Mouse (Mus musculus) bone marrow, adult 2 months (tissue): ENCODE results near the gene Acr.

Source experiments
- CTCF ChIP-seq: fragments of 200-500 bp; IDR thresholded peaks from 2 replicates; pipeline ENCODE4 v1.5.1; 2011; ENCODE audit warnings: low read length, control low read depth; ENCODE audit not compliant: control insufficient read depth, insufficient read depth
- POLR2A ChIP-seq: fragments of 200-500 bp; IDR thresholded peaks from 2 replicates; pipeline ENCODE4 v1.6.1; 2011; ENCODE audit warnings: low read depth, mild to moderate bottlenecking, control low read depth, low read length, borderline replicate concordance; ENCODE audit not compliant: control insufficient read depth

GRCm38 (mm10) chr15:89525896-89526295 lies 42.2 kb upstream of the Acr start:
- TF ChIP-seq CTCF (no peak), POLR2A (no peak)
